Mouse (Mus musculus): Measurements from ENCODE around the gene Olfr1385. TPM values are rescaled to one million over a fixed set of nuclear protein-coding genes. Genes with fewer than 3 reads are reported as not detected.
A peak's percentile ranks its signal among the peaks of the same experiment; 100 is the strongest.
"Not testable (repeated sequence)": the region's sequence is repeated elsewhere in the genome, so short reads cannot be mapped to it uniquely, and the experiment has no call there.

Olfr1385 gene
- total RNA-seq (2021), result not detected
- long read RNA-seq, experiment 1, result 0 reads
- long read RNA-seq, experiment 2, result 0 reads

GRCm38 (mm10) chr11:49488770-49489169 lies at the start of gene Olfr1385:
Gene Olfr1385 (plus strand): TSS chr11:49489070.
- not testable (repeated sequence) for H3K27ac ChIP-seq; H3K4me3 ChIP-seq; DNase-seq (ENCODE audit: low spot score in 2 of 2)

GRCm38 (mm10) chr11:49455043-49455442 lies 33.8 kb upstream of the Olfr1385 start, which contains the start of gene Olfr1387:
Gene Olfr1387 (plus strand): TSS chr11:49455343.
- DNase-seq (ENCODE audit: low spot score in 2 of 2), result no peak
- no peak for TF ChIP-seq CTCF (conservative IDR thresholded peaks at IDR 0.05)

GRCm38 (mm10) chr11:49464746-49465145 lies 24.1 kb upstream of the Olfr1385 start, which contains the start of gene Olfr1386:
Gene Olfr1386 (plus strand): TSS chr11:49465046.
- H3K27ac ChIP-seq; DNase-seq (ENCODE audit: low spot score in 2 of 2); H3K4me3 ChIP-seq: not testable (repeated sequence)

More at GRCm38 (mm10) chr11:49455043-49455442, 33.8 kb upstream of the Olfr1385 start, which contains the start of gene Olfr1387:
- Histone ChIP-seq H3K4me3 (no peak within 1 kb of the TSS), H3K27ac (no peak within 1 kb of the TSS)

DNA sequence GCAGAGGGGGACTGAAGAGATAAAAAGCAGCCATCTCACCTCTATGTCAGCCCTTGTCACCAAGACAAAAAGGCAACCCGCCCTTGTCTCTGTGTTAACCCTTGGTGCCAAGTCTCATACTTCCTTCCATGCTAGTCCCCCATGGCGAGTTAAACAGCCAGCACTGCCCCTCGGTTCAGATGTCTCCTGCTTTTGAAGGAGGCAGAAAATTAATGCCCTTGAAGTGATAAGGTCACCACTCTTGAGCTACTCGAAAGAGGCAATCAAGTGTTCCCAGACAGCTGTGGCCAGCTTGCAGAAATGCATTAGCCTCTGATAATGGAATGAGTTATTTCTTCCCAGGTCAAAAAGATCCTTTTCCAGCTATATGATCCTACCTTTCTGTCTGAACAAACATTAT lies 2.9 kb upstream of the Olfr1385 start:
- Histone ChIP-seq H3K4me3 (no peak overlapping the region), H3K27ac (no peak overlapping the region)
- DNase-seq (ENCODE audit: low spot score in 2 of 2), result no peak
- no peak for TF ChIP-seq CTCF (conservative IDR thresholded peaks at IDR 0.05)

- no peak overlapping the region for H3K27ac ChIP-seq
- H3K4me3 ChIP-seq, result no peak overlapping the region
- no peak for DNase-seq (ENCODE audit: low spot score in 2 of 2)
- TF ChIP-seq CTCF (conservative IDR thresholded peaks at IDR 0.05), result no peak
Observed at GRCm38 (mm10) chr11:49518086-49518485, 29.2 kb downstream of the Olfr1385 start.

DNA sequence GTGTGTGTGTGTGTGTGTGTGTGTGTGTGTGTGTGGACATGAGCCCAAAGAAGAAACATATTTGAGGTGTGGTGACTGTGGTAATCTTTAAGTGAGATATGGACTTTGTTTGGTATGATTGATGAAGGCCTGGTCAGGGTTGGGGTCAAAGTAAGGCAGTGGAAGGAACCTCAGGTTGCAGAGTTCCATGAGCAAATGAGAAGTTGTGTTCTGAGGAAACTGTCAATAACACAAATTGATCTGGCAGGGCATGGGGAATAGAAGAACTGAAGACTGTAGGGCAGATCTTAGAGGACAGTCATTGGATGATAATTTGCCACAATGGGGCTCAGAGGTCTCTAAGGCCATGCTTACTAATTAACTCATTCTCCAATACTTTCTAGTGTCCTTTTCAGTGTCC lies 30.5 kb downstream of the Olfr1385 start, which contains the start of gene Olfr1383:
Gene Olfr1383, plus strand, starts transcription at position 301 of the 400 bp plus-strand sequence.
- no peak within 1 kb of the TSS for H3K27ac ChIP-seq
- H3K4me3 ChIP-seq, result no peak within 1 kb of the TSS
- DNase-seq (ENCODE audit: low spot score in 2 of 2), result no peak
- no peak for TF ChIP-seq CTCF (conservative IDR thresholded peaks at IDR 0.05)

DNA sequence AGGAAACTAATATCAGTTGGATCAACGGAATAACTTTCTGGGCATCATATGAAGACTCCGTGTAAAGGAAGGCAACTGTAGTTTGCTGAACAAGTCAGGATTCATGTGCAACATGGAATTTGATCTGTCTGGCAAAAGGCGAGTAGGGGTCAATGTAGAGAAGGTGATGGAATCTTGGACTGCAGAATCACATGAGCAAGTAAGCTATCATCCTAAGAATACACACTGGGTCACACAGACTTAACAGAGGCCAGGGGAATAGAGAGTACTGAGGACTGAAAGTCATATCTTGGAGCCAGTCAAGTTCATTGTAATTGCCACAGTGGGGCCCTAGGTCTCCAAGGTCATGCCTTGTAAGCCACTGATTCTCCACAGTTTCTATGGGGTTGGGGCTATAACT lies 39.1 kb downstream of the Olfr1385 start, which contains the start of gene Olfr1382:
Gene Olfr1382, plus strand, starts transcription at position 301 of the 400 bp plus-strand sequence.
- TF ChIP-seq CTCF (conservative IDR thresholded peaks at IDR 0.05), result no peak
- no peak within 1 kb of the TSS for H3K27ac ChIP-seq
- no peak for DNase-seq (ENCODE audit: low spot score in 2 of 2)
- no peak within 1 kb of the TSS for H3K4me3 ChIP-seq

DNA sequence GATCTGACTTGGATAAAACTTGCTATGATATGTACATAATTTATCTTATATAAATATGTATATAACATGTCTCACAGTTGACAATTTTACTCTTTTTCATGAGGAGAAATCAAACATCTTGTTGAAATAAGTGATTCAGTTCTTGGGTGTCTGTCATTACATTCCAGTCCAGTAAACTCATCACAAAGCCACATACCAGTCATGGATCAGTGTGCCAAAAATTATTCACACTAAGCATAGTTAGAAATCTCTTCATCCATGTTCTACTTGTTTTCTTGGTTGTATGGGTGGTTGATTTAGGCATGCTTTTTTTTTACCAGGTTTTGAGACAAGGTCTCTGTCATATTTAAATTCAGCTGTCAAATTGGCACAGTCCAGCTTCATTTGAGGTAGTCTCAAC lies 43.9 kb downstream of the Olfr1385 start:
- TF ChIP-seq CTCF (conservative IDR thresholded peaks at IDR 0.05), result no peak
- no peak overlapping the region for H3K4me3 ChIP-seq
- DNase-seq (ENCODE audit: low spot score in 2 of 2), result no peak
- H3K27ac ChIP-seq, result no peak overlapping the region

DNA sequence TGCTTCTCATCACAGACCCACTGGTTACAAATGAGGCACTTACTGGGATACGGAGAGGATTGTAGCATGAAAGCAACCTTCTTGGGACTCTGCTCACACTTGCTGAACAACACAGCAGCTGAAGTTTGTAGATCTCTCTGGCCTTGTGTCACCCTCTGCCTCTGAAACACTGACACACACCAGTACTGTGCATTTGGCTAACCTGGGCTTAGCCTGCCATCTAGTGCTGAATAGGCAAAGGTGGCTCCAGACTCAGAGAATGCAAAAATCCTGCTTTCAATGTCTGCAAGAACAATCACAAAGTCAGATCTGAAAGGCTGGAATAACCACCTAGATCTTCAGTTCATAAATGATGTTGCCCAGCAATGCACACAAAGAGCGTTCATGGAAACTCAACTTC lies 47.8 kb downstream of the Olfr1385 start:
- peak; percentile 66 for TF ChIP-seq CTCF (conservative IDR thresholded peaks at IDR 0.05)
- DNase-seq (ENCODE audit: low spot score in 2 of 2), result peak; percentile 18 to 38

GRCm38 (mm10) chr11:49543149-49543548 lies 54.3 kb downstream of the Olfr1385 start, which contains the start of gene Olfr1381:
Gene Olfr1381 (plus strand): TSS chr11:49543449.
- H3K4me3 ChIP-seq; H3K27ac ChIP-seq; DNase-seq (ENCODE audit: low spot score in 2 of 2): not testable (repeated sequence)

More for the DNA sequence above, 47.8 kb downstream of the Olfr1385 start:
- H3K4me3 ChIP-seq, H3K27ac ChIP-seq: not testable (repeated sequence)

Other genes starting within 250 kb of the Olfr1385 start
- 10 to 100 TPM; 62.1 to 64.3 TPM for gene Mgat1, start 244.9 kb upstream of the Olfr1385 start, total RNA-seq (2021)
- gene Olfr1393, start 210.8 kb upstream of the Olfr1385 start, total RNA-seq (2021), result not detected
- gene Olfr1392, start 203.8 kb upstream of the Olfr1385 start, total RNA-seq (2021), result not detected
- not detected for gene Olfr10, start 184.3 kb upstream of the Olfr1385 start, total RNA-seq (2021)
- not detected for gene Olfr1391, start 166.3 kb upstream of the Olfr1385 start, total RNA-seq (2021)
- not detected for gene Olfr1390, start 153.9 kb upstream of the Olfr1385 start, total RNA-seq (2021)
- gene Olfr1389, start 66.0 kb upstream of the Olfr1385 start, total RNA-seq (2021), result not detected
- under 1 TPM; 0.61 to 0.67 TPM for gene Olfr1388, start 52.4 kb upstream of the Olfr1385 start, total RNA-seq (2021)
- gene Olfr1387, start 33.7 kb upstream of the Olfr1385 start, total RNA-seq (2021), result not detected
- not detected for gene Olfr1386, start 24.0 kb upstream of the Olfr1385 start, total RNA-seq (2021)
- gene Olfr1384, start 17.7 kb downstream of the Olfr1385 start, total RNA-seq (2021), result not detected
- not detected for gene Olfr1383, start 30.6 kb downstream of the Olfr1385 start, total RNA-seq (2021)
- gene Olfr1382, start 39.2 kb downstream of the Olfr1385 start, total RNA-seq (2021), result not detected
- not detected for gene Olfr1381, start 54.4 kb downstream of the Olfr1385 start, total RNA-seq (2021)
- gene Olfr1380, start 67.8 kb downstream of the Olfr1385 start, total RNA-seq (2021), result not detected
- 1 to 10 TPM; 2.2 to 2.6 TPM for gene Flt4, start 120.2 kb downstream of the Olfr1385 start, total RNA-seq (2021)
- not detected for gene Scgb3a1, start 174.5 kb downstream of the Olfr1385 start, total RNA-seq (2021)
- 10 to 100 TPM; 43.6 to 46.4 TPM for gene Cnot6, start 223.7 kb downstream of the Olfr1385 start, total RNA-seq (2021)